Mouse (Mus musculus) liver, embryonic 14.5 days (tissue): ENCODE measurements around the gene Scgb1b30.
"Not testable (repeated sequence)": the region's sequence is repeated elsewhere in the genome, so short reads cannot be mapped to it uniquely, and the experiment has no call there.

Experiments used
- CTCF ChIP-seq: IDR thresholded peaks from 2 replicates; pipeline ENCODE4 v1.5.1; 2016; ENCODE audit warnings: antibody characterized with exemption, low read depth, control low read depth
- EP300 ChIP-seq: IDR thresholded peaks from 2 replicates; pipeline ENCODE4 v1.6.1; 2016; ENCODE audit warnings: antibody characterized with exemption, low read depth

DNA sequence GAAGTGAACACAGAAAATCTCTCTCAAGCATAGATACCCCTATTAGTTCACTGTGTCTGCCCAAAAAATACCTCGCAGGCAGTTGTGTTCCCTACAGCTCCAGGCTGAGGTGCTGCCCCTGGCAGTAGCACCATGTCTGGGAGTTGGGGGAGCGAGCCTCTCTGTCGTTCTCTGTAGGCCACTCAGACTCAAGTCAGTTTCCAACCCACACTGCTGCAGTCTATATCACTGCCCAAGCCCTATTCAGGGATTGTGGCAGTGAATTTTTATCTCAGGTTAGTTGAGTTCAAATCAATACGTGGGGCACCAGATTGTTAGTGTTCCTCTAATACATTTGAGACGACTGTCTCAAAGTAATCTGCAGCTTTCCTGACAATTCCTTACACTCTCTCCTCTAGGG, 27.1 kb upstream of the Scgb1b30 start:
- TF ChIP-seq EP300, CTCF: not testable (repeated sequence)
